Mouse (Mus musculus): ENCODE measurements around the gene Hap1.

DNA sequence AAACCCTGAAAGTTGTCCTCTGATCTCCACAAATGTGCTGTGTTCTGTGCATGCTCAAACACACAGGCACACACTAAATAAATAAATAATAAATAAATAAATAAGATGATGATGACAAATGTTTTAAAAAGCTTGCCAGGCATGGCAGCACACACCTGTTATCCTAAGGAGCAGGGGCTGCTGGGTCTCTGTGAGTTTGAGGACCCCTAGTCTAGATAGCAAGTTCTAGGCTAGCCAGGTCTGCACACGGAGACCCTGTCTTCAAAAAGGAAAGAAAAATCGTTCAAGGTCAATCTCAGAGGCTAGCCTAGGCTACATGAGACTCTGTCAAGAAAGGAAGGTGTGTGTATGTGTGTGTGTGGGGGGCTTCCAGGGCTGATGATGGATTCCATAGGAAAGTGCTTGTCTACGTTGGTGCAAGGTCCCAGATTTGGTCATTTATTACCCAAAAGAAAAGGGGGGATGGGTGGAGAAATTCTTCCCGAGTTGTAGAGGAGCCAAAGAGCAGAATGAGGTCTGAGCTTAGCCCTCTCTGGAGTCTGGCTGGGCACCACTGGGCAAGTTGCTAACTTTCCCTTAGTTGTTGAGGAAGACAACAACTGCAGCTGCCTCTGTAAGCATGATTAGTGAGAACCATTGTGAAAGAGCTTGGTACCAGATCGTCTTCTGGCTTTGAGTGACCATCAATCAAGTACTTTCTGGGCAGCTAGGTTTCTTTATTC lies 38.6 kb upstream of the Hap1 start:
- TF ChIP-seq CTCF (IDR thresholded peaks at IDR 0.05; ENCODE audit: low read depth) (no peak), EP300 (IDR thresholded peaks at IDR 0.05; ENCODE audit: low read depth) (no peak)

Data from heart, postnatal 0 days (tissue).